Mouse (Mus musculus) CH12.LX (cell line): ENCODE measurements around the gene Ctsw. TPM values are rescaled to one million over a fixed set of nuclear protein-coding genes. Genes with fewer than 3 reads are reported as not detected.

Experiments used
- DNase-seq: peaks from one replicate; pipeline ENCODE4 v3.0.0-alpha.2; 2013; ENCODE audit errors: extremely low read depth
- H3K27ac ChIP-seq: 2 replicates; pipeline ENCODE4 v1.5.1; 2012; ENCODE audit warnings: low read depth, mild to moderate bottlenecking, control low read depth, moderate library complexity; ENCODE audit not compliant: insufficient read depth
- H3K27me3 ChIP-seq: replicated peaks from 2 replicates; pipeline ENCODE3; 2012; ENCODE audit warnings: inconsistent platforms
- H3K36me3 ChIP-seq, 2 experiments: replicated peaks in 1 of 2; 2 replicates each; pipeline versions ENCODE3 to v1.6.1; 2012; ENCODE audit warnings: inconsistent platforms in 1 of 2, low read length in 1 of 2, mild to moderate bottlenecking in 1 of 2, mixed read lengths in 1 of 2, moderate library complexity in 1 of 2; ENCODE audit not compliant: control insufficient read depth in 1 of 2, insufficient read depth in 1 of 2
- H3K4me1 ChIP-seq, 2 experiments: 2 replicates each; pipeline ENCODE4 v1.6.1; 2012; ENCODE audit warnings: inconsistent platforms in 1 of 2, moderate library complexity in 1 of 2; ENCODE audit not compliant: insufficient read depth in 2 of 2, control insufficient read depth in 1 of 2
- H3K4me2 ChIP-seq: 2 replicates; pipeline ENCODE4 v1.6.1; 2012; ENCODE audit warnings: low read depth, mild to moderate bottlenecking, control low read depth; ENCODE audit not compliant: poor library complexity, insufficient read depth, severe bottlenecking
- H3K4me3 ChIP-seq, 3 experiments: fragments of 150-350 bp in 1 of 3; sonication (generic) in 1 of 3; replicated peaks in 1 of 3; 2 replicates each; pipeline versions ENCODE3 to v1.5.1; 2011 to 2012; ENCODE audit warnings: low read depth in 2 of 3, low read length in 2 of 3, mild to moderate bottlenecking in 2 of 3, moderate library complexity in 2 of 3, control low read depth in 1 of 3, improper control_type of control experiment in 1 of 3, inconsistent platforms in 1 of 3, mixed read lengths in 1 of 3; ENCODE audit not compliant: poor library complexity in 1 of 3
- H3K79me2 ChIP-seq: replicated peaks from 2 replicates; pipeline ENCODE4 v1.6.1; 2012; ENCODE audit warnings: mild to moderate bottlenecking, moderate library complexity; ENCODE audit not compliant: control insufficient read depth, poor library complexity, insufficient read depth, severe bottlenecking; ENCODE audit errors: extremely low read depth
- H3K9ac ChIP-seq: 2 replicates; pipeline ENCODE4 v1.6.1; 2012; ENCODE audit warnings: low read depth, mild to moderate bottlenecking, control low read depth, moderate library complexity; ENCODE audit not compliant: insufficient read depth
- H3K9me3 ChIP-seq: replicated peaks from 2 replicates; pipeline ENCODE3; 2012; ENCODE audit warnings: low read length, inconsistent platforms, mixed read lengths
- BHLHE40 ChIP-seq: IDR thresholded peaks from 2 replicates; pipeline ENCODE4 v1.6.1; 2011; ENCODE audit warnings: mild to moderate bottlenecking, low read depth, low read length, improper control_type of control experiment
- CHD1 ChIP-seq: IDR thresholded peaks from 2 replicates; pipeline ENCODE4 v1.6.1; 2012; ENCODE audit warnings: low read depth, low read length, improper control_type of control experiment, inconsistent platforms
- CTCF ChIP-seq, 2 experiments: IDR thresholded peaks in 1 of 2; conservative IDR thresholded peaks in 1 of 2; 2 replicates each; pipeline ENCODE4 v1.5.1; 2011 to 2012; ENCODE audit warnings: low read depth in 2 of 2, low read length in 2 of 2, improper control_type of control experiment in 1 of 2, inconsistent platforms in 1 of 2, mild to moderate bottlenecking in 1 of 2, moderate library complexity in 1 of 2
- E2F4 ChIP-seq: IDR thresholded peaks from 2 replicates; pipeline ENCODE4 v1.6.1; 2011; ENCODE audit warnings: low read depth, low read length, improper control_type of control experiment; ENCODE audit not compliant: insufficient replicate concordance
- ELF1 ChIP-seq: IDR thresholded peaks from 2 replicates; pipeline ENCODE4 v1.6.1; 2014; ENCODE audit warnings: low read depth, mild to moderate bottlenecking, inconsistent platforms, low read length, improper control_type of control experiment
- ETS1 ChIP-seq: conservative IDR thresholded peaks from 2 replicates; pipeline ENCODE4 v1.6.1; 2012; ENCODE audit warnings: low read depth, mild to moderate bottlenecking, inconsistent platforms, low read length, improper control_type of control experiment, moderate library complexity
- IRF4 ChIP-seq: IDR thresholded peaks from 2 replicates; pipeline ENCODE4 v1.6.1; 2014; ENCODE audit warnings: low read depth, mild to moderate bottlenecking, inconsistent platforms, low read length, improper control_type of control experiment
- JUN ChIP-seq: IDR thresholded peaks from 2 replicates; pipeline ENCODE4 v1.6.1; 2011; ENCODE audit warnings: low read depth, mild to moderate bottlenecking, low read length, improper control_type of control experiment, moderate library complexity; ENCODE audit not compliant: insufficient read depth
- KAT2A ChIP-seq: IDR thresholded peaks from 2 replicates; pipeline ENCODE4 v1.6.1; 2012; ENCODE audit warnings: low read length, improper control_type of control experiment, inconsistent platforms; ENCODE audit not compliant: insufficient replicate concordance
- MYC ChIP-seq: IDR thresholded peaks from 2 replicates; pipeline ENCODE4 v1.6.1; 2011; ENCODE audit warnings: low read depth, mild to moderate bottlenecking, improper control_type of control experiment, low read length
- NELFE ChIP-seq: IDR thresholded peaks from 2 replicates; pipeline ENCODE4 v1.6.1; 2011; ENCODE audit warnings: low read depth, low read length, improper control_type of control experiment
- PAX5 ChIP-seq: IDR thresholded peaks from 2 replicates; pipeline ENCODE4 v1.6.1; 2012; ENCODE audit warnings: low read length, inconsistent platforms, mixed read lengths
- RCOR1 ChIP-seq: conservative IDR thresholded peaks from 2 replicates; pipeline ENCODE4 v1.6.1; 2012; ENCODE audit warnings: low read depth, mild to moderate bottlenecking, inconsistent platforms, low read length, improper control_type of control experiment
- SIN3A ChIP-seq: IDR thresholded peaks from 2 replicates; pipeline ENCODE4 v1.6.1; 2012; ENCODE audit warnings: low read length, improper control_type of control experiment, inconsistent platforms
- SMC3 ChIP-seq: IDR thresholded peaks from 2 replicates; pipeline ENCODE4 v1.6.1; 2011; ENCODE audit warnings: low read depth, low read length, improper control_type of control experiment
- TCF12 ChIP-seq: IDR thresholded peaks from 2 replicates; pipeline ENCODE4 v1.6.1; 2014; ENCODE audit warnings: low read depth, mild to moderate bottlenecking, inconsistent platforms, low read length, improper control_type of control experiment
- UBTF ChIP-seq: IDR thresholded peaks from 2 replicates; pipeline ENCODE4 v1.6.1; 2012; ENCODE audit warnings: low read depth, mild to moderate bottlenecking, inconsistent platforms, low read length, improper control_type of control experiment, moderate library complexity
- USF1 ChIP-seq: IDR thresholded peaks from 2 replicates; pipeline ENCODE4 v1.6.1; 2014; ENCODE audit warnings: low read depth, mild to moderate bottlenecking, inconsistent platforms, low read length, improper control_type of control experiment
- USF2 ChIP-seq: conservative IDR thresholded peaks from 2 replicates; pipeline ENCODE4 v1.6.1; 2011; ENCODE audit warnings: low read depth, low read length, improper control_type of control experiment
- ZC3H11A ChIP-seq: IDR thresholded peaks from 2 replicates; pipeline ENCODE4 v1.6.1; 2012; ENCODE audit warnings: low read depth, mild to moderate bottlenecking, inconsistent platforms, low read length, improper control_type of control experiment
- ZMIZ1 ChIP-seq: IDR thresholded peaks from 2 replicates; pipeline ENCODE4 v1.6.1; 2012; ENCODE audit warnings: low read depth, mild to moderate bottlenecking, inconsistent platforms, low read length, improper control_type of control experiment
- ZNF384 ChIP-seq: IDR thresholded peaks from 2 replicates; pipeline ENCODE4 v1.6.1; 2012; ENCODE audit warnings: low read depth, low read length, improper control_type of control experiment, inconsistent platforms
- dilution Hi-C: fragments of 300-500 bp; cut with MboI; formaldehyde crosslinking; loops from 2 replicates; pipeline ENCODE4 v1.14.3; 2020; ENCODE audit warnings: low sequenced_read_pairs; ENCODE audit not compliant: extremely low pct_unique_long_range_greater_than_20kb, extremely low pct_ligation_motif_present
- in situ Hi-C: fragments of 300-500 bp; cut with MboI; formaldehyde crosslinking; loops from 3 replicates; pipeline ENCODE4 v1.14.3; 2019; ENCODE audit warnings: low sequenced_read_pairs, low pct_ligation_motif_present, low pct_unique_long_range_greater_than_20kb, mixed read lengths
- polyA plus RNA-seq: library from polyadenylated mRNA; unstranded; fragments of >175 nt; gene quantifications from 2 replicates; pipeline ENCODE4 v1.2.1, GENCODE M21; 2012; ENCODE audit warnings: low read depth; ENCODE audit not compliant: insufficient read length
- total RNA-seq, 2 experiments: library from RNA; depleted of rRNA; stranded (reverse); fragments of 300-350 nt in 1 of 2; fragments of >200 nt in 1 of 2; gene quantifications; 2 replicates each; pipeline ENCODE4 v1.2.3; 2012 to 2014

Gene Ctsw
- total and polyA plus RNA-seq, 3 experiments = 0.23 to 1.1 (median 0.38) TPM

DNA sequence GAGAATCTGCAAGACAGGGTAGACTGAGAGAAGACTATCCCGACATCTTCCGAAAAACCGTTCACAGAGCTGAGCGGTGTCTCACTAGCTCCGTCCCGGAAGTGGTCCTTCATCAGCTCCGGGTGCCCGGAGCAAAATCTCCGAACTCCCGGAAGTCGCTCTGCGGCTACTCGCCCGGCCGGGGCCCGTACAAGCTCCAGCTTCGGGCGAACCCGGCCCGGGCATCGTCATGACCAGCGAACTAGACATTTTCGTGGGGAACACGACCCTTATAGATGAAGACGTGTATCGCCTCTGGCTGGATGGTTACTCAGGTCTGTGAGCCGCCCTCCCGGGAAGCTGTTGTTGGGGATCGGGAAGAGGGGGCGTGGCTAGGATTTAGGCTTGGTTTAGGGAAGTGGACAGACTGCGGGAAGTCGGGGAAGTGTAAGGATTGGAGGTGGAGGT lies 7.8 kb downstream of the Ctsw start, which contains the start of gene Fibp (continued):
- TF ChIP-seq USF1 (no peak), USF2 (no peak), NELFE (no peak; the same call in none of the 2 replicates), BHLHE40 (no peak), JUN (no peak), MYC (no peak), E2F4 (no peak), ELF1 (peak; percentile 93), CHD1 (peak; percentile 51; the same call in 1 of the 2 replicates), ZNF384 (no peak), ETS1 (peak; percentile 29; the same call in 1 of the 2 replicates), KAT2A (peak; percentile 79; the same call in 1 of the 2 replicates), ZMIZ1 (peak; percentile 64; the same call in 1 of the 2 replicates)

DNA sequence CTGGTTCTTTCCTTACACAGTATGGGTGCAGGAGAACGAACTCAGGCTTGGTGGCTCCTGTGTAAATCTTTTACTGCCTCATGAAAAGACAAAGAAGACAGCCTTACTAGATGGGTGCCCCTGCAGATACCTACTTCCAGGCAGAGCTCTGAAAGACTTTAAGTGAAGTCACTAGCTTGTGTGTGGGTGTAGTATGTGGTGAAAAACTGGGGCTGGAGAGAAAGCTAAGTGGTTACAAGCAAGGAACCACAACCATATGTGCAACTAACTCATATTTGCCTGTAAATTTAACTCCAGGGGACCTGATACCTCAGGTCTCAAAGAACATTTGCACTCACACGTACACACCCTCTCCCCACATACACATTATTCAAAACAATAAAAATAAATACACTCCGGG lies 8.4 kb downstream of the Ctsw start:
- no peak for DNase-seq
- Histone ChIP-seq H3K9ac (peak overlapping the region; percentile 85), H3K27me3 (peaks cover 7% of the 10 kb centered on the region), H3K9me3 (no peaks in the 10 kb centered on the region), H3K27ac (no peak overlapping the region), H3K36me3 (peaks cover 26 to 42% of the 10 kb centered on the region in 2 experiments), H3K4me1 (peaks cover 9 to 35% of the 10 kb centered on the region in 2 experiments; a peak in 3 of 4 replicates), H3K4me2 (peak overlapping the region; percentile 82; the same call in 1 of the 2 replicates), H3K79me2 (peaks cover 12% of the 10 kb centered on the region), H3K4me3 (peak overlapping the region; percentile 86 to 97 (median 88))
- no peak for TF ChIP-seq UBTF
- no peak for TF ChIP-seq SMC3
- no peak for TF ChIP-seq BHLHE40
- TF ChIP-seq JUN = no peak
- no peak for TF ChIP-seq SIN3A
- TF ChIP-seq CTCF (conservative IDR thresholded peaks at IDR 0.05 in 1 of 2, IDR thresholded peaks at IDR 0.05 in 1 of 2; ENCODE audit: low read depth in 2 of 2, low read length in 2 of 2) = no peak
- TF ChIP-seq E2F4 = no peak
- no peak for TF ChIP-seq PAX5
- in situ Hi-C loops = loop anchor here (5.0 kb wide), 1 partner anchor 32 kb away; the partner anchor contains the start of gene Cfl1
- dilution Hi-C loops = no loop called here

DNA sequence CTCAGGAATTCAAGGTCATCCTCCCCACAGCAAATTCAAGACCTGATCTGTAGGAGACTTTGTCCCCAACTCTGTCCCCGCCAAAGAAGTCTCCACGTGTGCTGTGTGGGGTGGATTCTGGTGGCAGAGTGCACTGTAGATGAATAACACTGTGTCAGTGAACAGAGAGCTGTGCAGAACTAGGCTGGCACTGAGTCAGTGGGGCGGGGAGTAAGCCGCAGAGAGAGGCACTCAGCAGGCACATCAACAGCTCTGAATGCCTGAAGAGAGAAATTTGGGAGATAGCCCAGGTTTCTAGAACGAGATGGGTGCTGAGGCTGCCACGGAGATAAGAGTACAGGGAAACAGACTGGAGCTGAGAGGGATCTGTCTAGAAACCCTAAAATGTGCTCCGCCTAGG lies 9.3 kb downstream of the Ctsw start:
- in situ Hi-C loops = loop anchor here (5.0 kb wide), 1 partner anchor 33 kb away; the partner anchor contains the start of gene Cfl1
- Histone ChIP-seq H3K4me2 (no peak overlapping the region), H3K27ac (no peak overlapping the region), H3K27me3 (peaks cover 7% of the 10 kb centered on the region), H3K36me3 (peaks cover 19 to 42% of the 10 kb centered on the region in 2 experiments), H3K4me1 (peaks cover 9 to 35% of the 10 kb centered on the region in 2 experiments; a peak in 3 of 4 replicates), H3K4me3 (no peak overlapping the region), H3K9me3 (no peaks in the 10 kb centered on the region), H3K9ac (no peak overlapping the region), H3K79me2 (peaks cover 12% of the 10 kb centered on the region)
- no peak for DNase-seq
- TF ChIP-seq RCOR1 = no peak
- TF ChIP-seq IRF4 = no peak
- no peak for TF ChIP-seq ZC3H11A
- TF ChIP-seq PAX5 = no peak
- no peak for TF ChIP-seq TCF12
- dilution Hi-C loops = no loop called here
